Mouse (Mus musculus) stomach, postnatal 0 days (tissue): ENCODE measurements around the gene Ube2h. TPM values are rescaled to one million over a fixed set of nuclear protein-coding genes. Genes with fewer than 3 reads are reported as not detected.

Experiments
- ATAC-seq: fragments of 200-750 bp; cut with Nextera tagmentation; 2 replicates; pipeline ENCODE4 v1.8.0; 2017; ENCODE audit not compliant: low FRiP score, low TSS enrichment
- DNase-seq: peaks from one replicate; pipeline ENCODE4 v3.0.0-alpha.2; 2016; ENCODE audit warnings: low spot score
- H3K27ac ChIP-seq: fragments of 300-500 bp; sonication (generic); replicated peaks from 2 replicates; pipeline ENCODE4 v1.5.1; 2014; ENCODE audit warnings: mild to moderate bottlenecking, control low read depth
- H3K27me3 ChIP-seq: fragments of 300-500 bp; sonication (generic); 2 replicates; pipeline ENCODE4 v1.6.1; 2014; ENCODE audit warnings: low read length; ENCODE audit not compliant: control insufficient read depth, insufficient read depth
- H3K36me3 ChIP-seq: fragments of 300-500 bp; sonication (generic); 2 replicates; pipeline ENCODE4 v1.6.1; 2014; ENCODE audit warnings: low read length, mixed read lengths; ENCODE audit not compliant: control insufficient read depth, insufficient read depth
- H3K4me1 ChIP-seq: fragments of 300-500 bp; sonication (generic); replicated peaks from 2 replicates; pipeline ENCODE4 v1.6.1; 2014; ENCODE audit warnings: antibody characterized with exemption; ENCODE audit not compliant: control insufficient read depth, insufficient read depth
- H3K4me2 ChIP-seq: fragments of 300-500 bp; sonication (generic); replicated peaks from 2 replicates; pipeline ENCODE4 v1.6.1; 2014; ENCODE audit warnings: low read depth, mild to moderate bottlenecking, control low read depth, moderate library complexity
- H3K4me3 ChIP-seq: fragments of 300-500 bp; sonication (generic); 2 replicates; pipeline ENCODE4 v1.5.1; 2014; ENCODE audit warnings: low read depth, low read length, control low read depth
- H3K9ac ChIP-seq: fragments of 300-500 bp; sonication (generic); 2 replicates; pipeline ENCODE4 v1.6.1; 2014; ENCODE audit warnings: mild to moderate bottlenecking, low read length, control low read depth, mixed read lengths
- H3K9me3 ChIP-seq: fragments of 300-500 bp; sonication (generic); 2 replicates; pipeline ENCODE4 v1.6.1; 2016; ENCODE audit warnings: low read length; ENCODE audit not compliant: control insufficient read depth
- CTCF ChIP-seq: IDR thresholded peaks from 2 replicates; pipeline ENCODE4 v1.5.1; 2016; ENCODE audit warnings: antibody characterized with exemption, low read depth, mild to moderate bottlenecking, moderate library complexity
- EP300 ChIP-seq: optimal IDR thresholded peaks from 2 replicates; pipeline ENCODE3; 2016; ENCODE audit warnings: antibody characterized with exemption
- WGBS: fragments of 180-500 bp; shearing (Covaris S2); extraction: QIAGEN DNeasy Blood & Tissue Kit; methylation state at CpG from one replicate; pipeline ENCODE4 v1.1.7; 2014; 5-methylcytosine and 5-hydroxymethylcytosine counted together
- polyA plus RNA-seq: library from polyadenylated mRNA; unstranded; fragments of >200 nt; fragmentation: Nextera tagmentation; extraction: Ambion mirVana; gene quantifications from 2 replicates; pipeline ENCODE4 v1.2.1, GENCODE M21; 2015

Ube2h gene
- polyA plus RNA-seq, 1 experiment from 2014 or later, result 25.2 TPM

- Histone ChIP-seq H3K36me3 (no peaks in the 10 kb centered on the region), H3K4me3 (no peak overlapping the region), H3K9me3 (no peaks in the 10 kb centered on the region), H3K27me3 (no peaks in the 10 kb centered on the region), H3K4me1 (no peaks in the 10 kb centered on the region), H3K27ac (no peak overlapping the region), H3K4me2 (no peak overlapping the region), H3K9ac (no peak overlapping the region)
- peak; percentile 51; the same call in 1 of the 2 replicates for ATAC-seq
- 69% methylated on average over 6 of the region's 6 CpGs for WGBS
- no peak for DNase-seq
- TF ChIP-seq EP300 (no peak), CTCF (no peak)
Observed at GRCm38 (mm10) chr6:30344032-30344431, 39.7 kb upstream of the Ube2h start.

GRCm38 (mm10) chr6:30340231-30340873, 36.0 kb upstream of the Ube2h start:
- no peak overlapping the region for H3K4me3 ChIP-seq
- no peaks in the 10 kb centered on the region for H3K36me3 ChIP-seq
- no peak for DNase-seq
- no peak overlapping the region for H3K4me2 ChIP-seq
- WGBS, result 89% methylated on average over 4 of the region's 4 CpGs
- TF ChIP-seq EP300, result no peak
- no peak for TF ChIP-seq CTCF
- H3K9ac ChIP-seq, result no peak overlapping the region
- no peak overlapping the region for H3K27ac ChIP-seq
- H3K4me1 ChIP-seq, result no peaks in the 10 kb centered on the region
- no peak for ATAC-seq
- H3K9me3 ChIP-seq, result no peaks in the 10 kb centered on the region
- H3K27me3 ChIP-seq, result no peaks in the 10 kb centered on the region

GRCm38 (mm10) chr6:30336912-30337311, 32.6 kb upstream of the Ube2h start:
- H3K9me3 ChIP-seq, result no peaks in the 10 kb centered on the region
- peak overlapping the region; percentile 24 for H3K4me2 ChIP-seq
- peak overlapping the region; percentile 4; the same call in 1 of the 2 replicates for H3K27ac ChIP-seq
- H3K4me3 ChIP-seq, result no peak overlapping the region
- no peaks in the 10 kb centered on the region for H3K36me3 ChIP-seq
- WGBS, result 6% methylated on average over 5 of the region's 5 CpGs
- H3K4me1 ChIP-seq, result no peaks in the 10 kb centered on the region
- H3K9ac ChIP-seq, result 0 out of 2 replicates have a peak overlapping the region, but pooled peaks have one; percentile 2
- TF ChIP-seq CTCF (no peak; the same call in 1 of the 2 replicates), EP300 (no peak)
- DNase-seq (peak; percentile 49), ATAC-seq (peak; percentile 62; the same call in 1 of the 2 replicates)
- no peaks in the 10 kb centered on the region for H3K27me3 ChIP-seq

- 0 out of 2 replicates have a peak overlapping the region, but pooled peaks have one; percentile 35 for H3K27ac ChIP-seq
- no peaks in the 10 kb centered on the region for H3K4me1 ChIP-seq
- no peak overlapping the region for H3K4me2 ChIP-seq
- no peak overlapping the region for H3K4me3 ChIP-seq
- H3K9me3 ChIP-seq, result no peaks in the 10 kb centered on the region
- DNase-seq (peak; percentile 47), ATAC-seq (peak; percentile 76)
- H3K36me3 ChIP-seq, result no peaks in the 10 kb centered on the region
- WGBS, result 35% methylated on average over 4 of the region's 4 CpGs
- TF ChIP-seq CTCF (no peak), EP300 (no peak)
- H3K9ac ChIP-seq, result no peak overlapping the region
- no peaks in the 10 kb centered on the region for H3K27me3 ChIP-seq
Observed at GRCm38 (mm10) chr6:30332262-30332661, 27.9 kb upstream of the Ube2h start.

GRCm38 (mm10) chr6:30330706-30331105, 26.4 kb upstream of the Ube2h start:
- H3K4me1 ChIP-seq, result no peaks in the 10 kb centered on the region
- H3K4me2 ChIP-seq, result no peak overlapping the region
- ATAC-seq (no peak), DNase-seq (no peak)
- no peaks in the 10 kb centered on the region for H3K9me3 ChIP-seq
- H3K27me3 ChIP-seq, result no peaks in the 10 kb centered on the region
- TF ChIP-seq EP300, result no peak
- TF ChIP-seq CTCF, result no peak
- H3K36me3 ChIP-seq, result no peaks in the 10 kb centered on the region
- no peak overlapping the region for H3K4me3 ChIP-seq
- H3K27ac ChIP-seq, result no peak overlapping the region
- no peak overlapping the region for H3K9ac ChIP-seq
- WGBS, result 78% methylated on average over 5 of the region's 5 CpGs

GRCm38 (mm10) chr6:30325932-30326501, 21.7 kb upstream of the Ube2h start:
- H3K4me3 ChIP-seq, result no peak overlapping the region
- no peak overlapping the region for H3K9ac ChIP-seq
- H3K36me3 ChIP-seq, result no peaks in the 10 kb centered on the region
- no peak for DNase-seq
- 47% methylated on average over 4 of the region's 4 CpGs for WGBS
- no peaks in the 10 kb centered on the region for H3K9me3 ChIP-seq
- H3K4me2 ChIP-seq, result no peak overlapping the region
- no peak overlapping the region; the same call in 1 of the 2 replicates for H3K27ac ChIP-seq
- ATAC-seq, result no peak
- H3K27me3 ChIP-seq, result no peaks in the 10 kb centered on the region
- no peaks in the 10 kb centered on the region for H3K4me1 ChIP-seq
- TF ChIP-seq CTCF, result no peak
- no peak for TF ChIP-seq EP300
